Mouse (Mus musculus): ENCODE measurements around the gene Sox6. TPM values are rescaled to one million over a fixed set of nuclear protein-coding genes. Genes with fewer than 3 reads are reported as not detected.
A peak's percentile ranks its signal among the peaks of the same experiment; 100 is the strongest.

Gene Sox6
- total RNA-seq, 1 experiment = 1.2 TPM

GRCm38 (mm10) chr7:115866698-115867500 is 171.7 kb downstream of the Sox6 start:
- Histone ChIP-seq H3K27ac (ENCODE audit: insufficient read depth, low read depth, low read length, poor library complexity, severe bottlenecking) (peak overlapping the region; percentile 58; the same call in 1 of the 2 replicates), H3K4me1 (ENCODE audit: control insufficient read depth in 2 of 2, insufficient read depth in 2 of 2, low read length in 2 of 2, poor library complexity in 1 of 2) (peaks cover 9 to 11% of the 10 kb centered on the region in 2 experiments), H3K4me3 (ENCODE audit: insufficient read depth in 1 of 2, low read depth in 1 of 2, low read length in 2 of 2, poor library complexity in 1 of 2, severe bottlenecking in 1 of 2) (no peak overlapping the region), H3K9me3 (ENCODE audit: control insufficient read depth, insufficient read depth, low read depth, low read length) (no peaks in the 10 kb centered on the region), H3K36me3 (ENCODE audit: control insufficient read depth, insufficient read depth, low read length, poor library complexity, severe bottlenecking) (no peaks in the 10 kb centered on the region), H3K9ac (ENCODE audit: insufficient read depth, low read depth, low read length, poor library complexity, severe bottlenecking) (no peak overlapping the region; the same call in 1 of the 2 replicates)
- TF ChIP-seq CHD2 (IDR thresholded peaks at IDR 0.05; ENCODE audit: low read depth, low read length) (no peak), ZNF384 (IDR thresholded peaks at IDR 0.05; ENCODE audit: low read depth, low read length) (no peak), MAFK (IDR thresholded peaks at IDR 0.05; ENCODE audit: insufficient read depth, low read depth, low read length) (no peak), HCFC1 (IDR thresholded peaks at IDR 0.05; ENCODE audit: borderline replicate concordance, insufficient read depth, low read length) (no peak), ZC3H11A (IDR thresholded peaks at IDR 0.05; ENCODE audit: borderline replicate concordance, low read depth, low read length) (no peak)
- in situ Hi-C loops (cut with MboI; ENCODE audit: low sequenced_read_pairs in 2 of 2, unreplicated experiment in 2 of 2) = no loop called here
- DNase-seq (ENCODE audit: low read depth, low spot score) = no peak

- peak overlapping the region; percentile 58; the same call in 1 of the 2 replicates for H3K27ac ChIP-seq (ENCODE audit: insufficient read depth, low read depth, low read length, poor library complexity, severe bottlenecking)
- no peaks in the 10 kb centered on the region for H3K36me3 ChIP-seq (ENCODE audit: control insufficient read depth, insufficient read depth, low read length, poor library complexity, severe bottlenecking)
- DNase-seq (ENCODE audit: low read depth, low spot score) = peak; percentile 33
- no peaks in the 10 kb centered on the region for H3K9me3 ChIP-seq (ENCODE audit: control insufficient read depth, insufficient read depth, low read depth, low read length)
- TF ChIP-seq MAFK (IDR thresholded peaks at IDR 0.05; ENCODE audit: insufficient read depth, low read depth, low read length) (0 out of 2 replicates have a peak, but pooled peaks have one; percentile 20), ZNF384 (IDR thresholded peaks at IDR 0.05; ENCODE audit: low read depth, low read length) (peak; percentile 84), CHD2 (IDR thresholded peaks at IDR 0.05; ENCODE audit: low read depth, low read length) (no peak; the same call in 1 of the 2 replicates)
- in situ Hi-C loops (cut with MboI; ENCODE audit: low sequenced_read_pairs in 2 of 2, unreplicated experiment in 2 of 2) = no loop called here
- peaks cover 9 to 11% of the 10 kb centered on the region in 2 experiments for H3K4me1 ChIP-seq (ENCODE audit: control insufficient read depth in 2 of 2, insufficient read depth in 2 of 2, low read length in 2 of 2, poor library complexity in 1 of 2)
- H3K4me3 ChIP-seq (ENCODE audit: insufficient read depth in 1 of 2, low read depth in 1 of 2, low read length in 2 of 2, poor library complexity in 1 of 2, severe bottlenecking in 1 of 2) = no peak overlapping the region
- no peak overlapping the region for H3K9ac ChIP-seq (ENCODE audit: insufficient read depth, low read depth, low read length, poor library complexity, severe bottlenecking)
These were observed 172.5 kb downstream of the Sox6 start for GRCm38 (mm10) chr7:115865979-115866697.

GRCm38 (mm10) chr7:115865231-115865630 is 173.4 kb downstream of the Sox6 start:
- TF ChIP-seq ZC3H11A (IDR thresholded peaks at IDR 0.05; ENCODE audit: borderline replicate concordance, low read depth, low read length) = no peak
- TF ChIP-seq CHD2 (IDR thresholded peaks at IDR 0.05; ENCODE audit: low read depth, low read length) = no peak
- TF ChIP-seq HCFC1 (IDR thresholded peaks at IDR 0.05; ENCODE audit: borderline replicate concordance, insufficient read depth, low read length) = no peak
- no peak for TF ChIP-seq ZNF384 (IDR thresholded peaks at IDR 0.05; ENCODE audit: low read depth, low read length)
- no peak for TF ChIP-seq MAFK (IDR thresholded peaks at IDR 0.05; ENCODE audit: insufficient read depth, low read depth, low read length)
- in situ Hi-C loops (cut with MboI; ENCODE audit: low sequenced_read_pairs in 2 of 2, unreplicated experiment in 2 of 2) = no loop called here
- H3K9ac ChIP-seq (ENCODE audit: insufficient read depth, low read depth, low read length, poor library complexity, severe bottlenecking) = no peak overlapping the region
- H3K9me3 ChIP-seq (ENCODE audit: control insufficient read depth, insufficient read depth, low read depth, low read length) = no peaks in the 10 kb centered on the region
- peaks cover 9 to 11% of the 10 kb centered on the region in 2 experiments for H3K4me1 ChIP-seq (ENCODE audit: control insufficient read depth in 2 of 2, insufficient read depth in 2 of 2, low read length in 2 of 2, poor library complexity in 1 of 2)
- H3K36me3 ChIP-seq (ENCODE audit: control insufficient read depth, insufficient read depth, low read length, poor library complexity, severe bottlenecking) = no peaks in the 10 kb centered on the region
- no peak overlapping the region for H3K27ac ChIP-seq (ENCODE audit: insufficient read depth, low read depth, low read length, poor library complexity, severe bottlenecking)
- H3K4me3 ChIP-seq (ENCODE audit: insufficient read depth in 1 of 2, low read depth in 1 of 2, low read length in 2 of 2, poor library complexity in 1 of 2, severe bottlenecking in 1 of 2) = no peak overlapping the region
- DNase-seq (ENCODE audit: low read depth, low spot score) = no peak

GRCm38 (mm10) chr7:115864411-115864810 is 174.2 kb downstream of the Sox6 start:
- TF ChIP-seq ZNF384 (IDR thresholded peaks at IDR 0.05; ENCODE audit: low read depth, low read length) = no peak
- peak; percentile 65 for TF ChIP-seq MAFK (IDR thresholded peaks at IDR 0.05; ENCODE audit: insufficient read depth, low read depth, low read length)
- in situ Hi-C loops (cut with MboI; ENCODE audit: low sequenced_read_pairs in 2 of 2, unreplicated experiment in 2 of 2) = no loop called here
- no peaks in the 10 kb centered on the region for H3K9me3 ChIP-seq (ENCODE audit: control insufficient read depth, insufficient read depth, low read depth, low read length)
- H3K36me3 ChIP-seq (ENCODE audit: control insufficient read depth, insufficient read depth, low read length, poor library complexity, severe bottlenecking) = no peaks in the 10 kb centered on the region
- no peak for DNase-seq (ENCODE audit: low read depth, low spot score)
- no peak overlapping the region for H3K4me3 ChIP-seq (ENCODE audit: insufficient read depth in 1 of 2, low read depth in 1 of 2, low read length in 2 of 2, poor library complexity in 1 of 2, severe bottlenecking in 1 of 2)
- H3K27ac ChIP-seq (ENCODE audit: insufficient read depth, low read depth, low read length, poor library complexity, severe bottlenecking) = no peak overlapping the region
- no peak overlapping the region for H3K9ac ChIP-seq (ENCODE audit: insufficient read depth, low read depth, low read length, poor library complexity, severe bottlenecking)
- peaks cover 9 to 11% of the 10 kb centered on the region in 2 experiments for H3K4me1 ChIP-seq (ENCODE audit: control insufficient read depth in 2 of 2, insufficient read depth in 2 of 2, low read length in 2 of 2, poor library complexity in 1 of 2)
